8 mouse cellular contexts compared by ENCODE assay signal in the genomic region with DNA sequence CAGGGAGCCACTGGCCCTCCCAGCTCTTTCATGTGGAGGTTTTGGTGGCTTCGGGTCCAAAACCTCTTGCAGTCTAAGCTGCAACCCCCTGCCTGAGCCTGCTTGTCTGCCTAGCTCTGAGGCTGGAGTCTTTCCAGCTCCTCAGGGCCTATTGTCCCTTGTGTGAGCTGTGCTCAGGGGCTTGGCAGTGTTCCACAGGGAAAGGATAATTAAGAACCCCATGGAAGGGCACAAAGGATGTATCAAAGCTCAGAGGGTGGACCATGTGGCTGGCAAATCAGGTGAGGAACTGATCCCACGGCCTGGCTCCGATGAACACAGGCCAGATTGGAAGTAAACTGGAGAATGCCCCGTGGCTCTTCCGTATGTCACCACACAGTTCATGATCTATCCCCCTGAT. TPM values are rescaled to one million over a fixed set of nuclear protein-coding genes. Genes with fewer than 3 reads are reported as not detected.
DNase-seq lines count a peak whose midpoint lies in the region; ATAC-seq lines count a peak whose summit lies in the region.

No protein-coding gene starts in this region.

- H3K27me3 ChIP-seq in heart, embryonic 15.5 days: no peaks in the 10 kb centered on the region
- H3K27me3 ChIP-seq in neural tube, embryonic 12.5 days (replicated peaks): no peaks in the 10 kb centered on the region

- H3K4me3 ChIP-seq in heart, embryonic 15.5 days: no peak overlapping the region
- H3K4me3 ChIP-seq in neural tube, embryonic 12.5 days: no peak overlapping the region

- no peak overlapping the region for H3K9ac ChIP-seq in heart, embryonic 15.5 days
- H3K9ac ChIP-seq in neural tube, embryonic 12.5 days: 0 out of 2 replicates have a peak overlapping the region, but pooled peaks have one; percentile 38

- H3K4me2 ChIP-seq in heart, embryonic 15.5 days: no peak overlapping the region
- peak overlapping the region; percentile 40; the same call in 1 of the 2 replicates for H3K4me2 ChIP-seq in neural tube, embryonic 12.5 days (replicated peaks)

- no peak for ATAC-seq in heart, embryonic 15.5 days (replicated peaks; ENCODE audit: insufficient number of reproducible peaks, insufficient read depth, low FRiP score, low read depth)
- ATAC-seq in neural tube, embryonic 12.5 days (ENCODE audit: low FRiP score, low read depth): peak; percentile 46

- 48% methylated on average over 5 of the region's 5 CpGs for WGBS in heart, embryonic 15.5 days
- 28% methylated on average over 5 of the region's 5 CpGs for WGBS in neural tube, embryonic 12.5 days

- H3K4me1 ChIP-seq in heart, embryonic 15.5 days (replicated peaks): peaks cover 74% of the 10 kb centered on the region
- peaks cover 86% of the 10 kb centered on the region for H3K4me1 ChIP-seq in neural tube, embryonic 12.5 days

- peak overlapping the region; percentile 58 for H3K27ac ChIP-seq in heart, embryonic 15.5 days
- peak overlapping the region; percentile 86 for H3K27ac ChIP-seq in neural tube, embryonic 12.5 days

- H3K36me3 ChIP-seq in heart, embryonic 15.5 days: no peaks in the 10 kb centered on the region
- H3K36me3 ChIP-seq in neural tube, embryonic 12.5 days: no peaks in the 10 kb centered on the region

- DNase-seq in lung, postnatal 10 days: peak; percentile 64
- DNase-seq in lung, postnatal 25 days (ENCODE audit: low spot score): no peak
- peak; percentile 88 to 93 for DNase-seq in cerebellum, postnatal 14 days
- peak; percentile 79 for DNase-seq in kidney, postnatal 10 days
- DNase-seq in embryo, embryonic 9.5 days (ENCODE audit: extremely low spot score): no peak
- DNase-seq in gastrocnemius, postnatal 10 days: no peak

- H3K9me3 ChIP-seq in heart, embryonic 15.5 days (replicated peaks): no peaks in the 10 kb centered on the region
- H3K9me3 ChIP-seq in neural tube, embryonic 12.5 days: no peaks in the 10 kb centered on the region

RNA-seq across cellular contexts. Expression of a gene that starts 22.4 kb away (rescaled TPM):
- polyA plus RNA-seq in heart, embryonic 15.5 days (2015; fragmentation: Nextera tagmentation; extraction: Ambion mirVana): 12.4 and 16.8 TPM in 2 replicates
- 19.4 and 21.7 TPM in 2 replicates for polyA plus RNA-seq in neural tube, embryonic 12.5 days (2016; fragmentation: Nextera tagmentation; extraction: Ambion mirVana)
- 10 to 100 TPM; 67.1 to 71.2 TPM for total RNA-seq in gastrocnemius, postnatal 10 days (2021)

RNA-seq across cellular contexts. Expression of a gene that starts 22.7 kb away (rescaled TPM):
- polyA plus RNA-seq in heart, embryonic 15.5 days (2015; fragmentation: Nextera tagmentation; extraction: Ambion mirVana): 0.19 and 0.46 TPM in 2 replicates
- polyA plus RNA-seq in neural tube, embryonic 12.5 days (2016; fragmentation: Nextera tagmentation; extraction: Ambion mirVana): 0.70 and 0.93 TPM in 2 replicates
- total RNA-seq in gastrocnemius, postnatal 10 days (2021): under 1 TPM; 0.40 to 0.50 TPM

RNA-seq across cellular contexts. Expression of a gene that starts 46.3 kb away (rescaled TPM):
- polyA plus RNA-seq in heart, embryonic 15.5 days (2015; fragmentation: Nextera tagmentation; extraction: Ambion mirVana): 11.0 and 12.7 TPM in 2 replicates
- 19.1 and 20.1 TPM in 2 replicates for polyA plus RNA-seq in neural tube, embryonic 12.5 days (2016; fragmentation: Nextera tagmentation; extraction: Ambion mirVana)
- 1 to 10 TPM; 4.7 to 6.2 TPM for total RNA-seq in gastrocnemius, postnatal 10 days (2021)

RNA-seq across cellular contexts. Expression of a gene that starts 46.4 kb away (rescaled TPM):
- polyA plus RNA-seq in heart, embryonic 15.5 days (2015; fragmentation: Nextera tagmentation; extraction: Ambion mirVana): 23.4 and 32.9 TPM in 2 replicates
- 57.8 and 58.3 TPM in 2 replicates for polyA plus RNA-seq in neural tube, embryonic 12.5 days (2016; fragmentation: Nextera tagmentation; extraction: Ambion mirVana)
- total RNA-seq in gastrocnemius, postnatal 10 days (2021): 10 to 100 TPM; 22.4 to 23.9 TPM

RNA-seq across cellular contexts. Expression of a gene that starts 55.1 kb away (rescaled TPM):
- 2.7 and 5.0 TPM in 2 replicates for polyA plus RNA-seq in heart, embryonic 15.5 days (2015; fragmentation: Nextera tagmentation; extraction: Ambion mirVana)
- 5.6 and 6.9 TPM in 2 replicates for polyA plus RNA-seq in neural tube, embryonic 12.5 days (2016; fragmentation: Nextera tagmentation; extraction: Ambion mirVana)
- total RNA-seq in gastrocnemius, postnatal 10 days (2021): 10 to 100 TPM; 15.1 to 20.0 TPM

Comparison
In these comparisons a context has a peak if more than half of its experiments do, and no peak if none do; other contexts are left out.
1. DNase-seq: peak in lung, postnatal 10 days (single experiment), cerebellum, postnatal 14 days (2 of 2) and kidney, postnatal 10 days (single experiment); none in lung, postnatal 25 days (single experiment), embryo, embryonic 9.5 days (single experiment) and gastrocnemius, postnatal 10 days (single experiment).